Mouse (Mus musculus) hindbrain, embryonic 14.5 days (tissue): ENCODE results near the gene Hdac4. TPM values are rescaled to one million over a fixed set of nuclear protein-coding genes. Genes with fewer than 3 reads are reported as not detected.

Source experiments
- ATAC-seq: fragments of 200-750 bp; cut with Nextera tagmentation; 2 replicates; pipeline ENCODE4 v1.8.0; 2017; ENCODE audit warnings: moderate number of reproducible peaks, mild to moderate bottlenecking, moderate TSS enrichment, moderate library complexity; ENCODE audit not compliant: low FRiP score
- DNase-seq: peaks from one replicate; pipeline ENCODE4 v3.0.0-alpha.2; 2015; ENCODE audit warnings: low spot score
- H3K27ac ChIP-seq: fragments of 300-500 bp; sonication (generic); 2 replicates; pipeline ENCODE4 v1.5.1; 2014; ENCODE audit warnings: mild to moderate bottlenecking, moderate library complexity
- H3K27me3 ChIP-seq: fragments of 300-500 bp; sonication (generic); 2 replicates; pipeline ENCODE4 v1.6.1; 2014; ENCODE audit warnings: mild to moderate bottlenecking, low read length, mixed read lengths; ENCODE audit not compliant: control insufficient read depth, insufficient read depth
- H3K36me3 ChIP-seq: fragments of 300-500 bp; sonication (generic); replicated peaks from 2 replicates; pipeline ENCODE4 v1.6.1; 2014; ENCODE audit not compliant: control insufficient read depth, insufficient read depth
- H3K4me1 ChIP-seq: fragments of 300-500 bp; sonication (generic); replicated peaks from 2 replicates; pipeline ENCODE4 v1.6.1; 2014; ENCODE audit warnings: antibody characterized with exemption, low read length, mixed read lengths; ENCODE audit not compliant: control insufficient read depth, insufficient read depth
- H3K4me2 ChIP-seq: fragments of 300-500 bp; sonication (generic); replicated peaks from 2 replicates; pipeline ENCODE4 v1.6.1; 2014; ENCODE audit warnings: mild to moderate bottlenecking, moderate library complexity
- H3K4me3 ChIP-seq: fragments of 300-500 bp; sonication (generic); replicated peaks from 2 replicates; pipeline ENCODE4 v1.5.1; 2014; ENCODE audit warnings: mild to moderate bottlenecking, low read length
- H3K9ac ChIP-seq: fragments of 300-500 bp; sonication (generic); 2 replicates; pipeline ENCODE4 v1.6.1; 2014
- H3K9me3 ChIP-seq: fragments of 300-500 bp; sonication (generic); 2 replicates; pipeline ENCODE4 v1.6.1; 2016; ENCODE audit warnings: low read length; ENCODE audit not compliant: control insufficient read depth
- WGBS: fragments of 180-500 bp; shearing (Covaris S2); extraction: QIAGEN DNeasy Blood & Tissue Kit; methylation state at CpG from one replicate; pipeline ENCODE4 v1.1.7; 2014; 5-methylcytosine and 5-hydroxymethylcytosine counted together
- polyA plus RNA-seq: library from polyadenylated mRNA; unstranded; fragments of >200 nt; fragmentation: Nextera tagmentation; extraction: Ambion mirVana; gene quantifications from 2 replicates; pipeline ENCODE4 v1.2.1, GENCODE M21; 2014

The Hdac4 gene
- polyA plus RNA-seq, 1 experiment from 2014 or later = 27.5 TPM

DNA sequence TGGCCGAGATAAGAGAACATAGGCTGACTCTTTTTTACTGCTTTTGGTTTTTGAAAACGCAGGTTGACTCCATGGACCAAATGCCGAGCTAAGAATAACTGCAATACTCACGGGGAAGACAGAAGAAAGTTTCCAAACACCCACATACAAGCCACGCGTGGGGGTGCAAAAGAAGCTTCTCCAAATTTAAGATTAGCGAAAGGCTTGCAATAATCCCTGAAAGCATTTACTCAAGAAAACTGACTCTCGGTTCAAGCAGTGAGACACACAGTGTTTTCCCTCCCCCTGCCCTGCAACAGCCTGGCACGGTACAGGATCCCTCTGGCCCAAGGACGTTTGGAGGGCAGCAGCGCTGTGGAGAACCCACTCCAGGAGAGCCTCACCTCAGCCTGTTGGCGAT is 315.3 kb downstream of the Hdac4 start:
- no peak overlapping the region for H3K4me2 ChIP-seq
- peaks cover 3% of the 10 kb centered on the region; the same call in 1 of the 2 replicates for H3K9me3 ChIP-seq
- WGBS = 91% methylated on average over 12 of the region's 12 CpGs
- no peak overlapping the region for H3K4me3 ChIP-seq
- ATAC-seq = no peak
- no peak overlapping the region for H3K9ac ChIP-seq
- H3K27me3 ChIP-seq = no peaks in the 10 kb centered on the region
- no peaks in the 10 kb centered on the region for H3K36me3 ChIP-seq
- H3K27ac ChIP-seq = no peak overlapping the region
- no peak for DNase-seq
- H3K4me1 ChIP-seq = no peaks in the 10 kb centered on the region
